Mouse (Mus musculus): ENCODE results near the gene Pabpc4l.
"Not testable (repeated sequence)": the region's sequence is repeated elsewhere in the genome, so short reads cannot be mapped to it uniquely, and the experiment has no call there.

Gene Pabpc4l

DNA sequence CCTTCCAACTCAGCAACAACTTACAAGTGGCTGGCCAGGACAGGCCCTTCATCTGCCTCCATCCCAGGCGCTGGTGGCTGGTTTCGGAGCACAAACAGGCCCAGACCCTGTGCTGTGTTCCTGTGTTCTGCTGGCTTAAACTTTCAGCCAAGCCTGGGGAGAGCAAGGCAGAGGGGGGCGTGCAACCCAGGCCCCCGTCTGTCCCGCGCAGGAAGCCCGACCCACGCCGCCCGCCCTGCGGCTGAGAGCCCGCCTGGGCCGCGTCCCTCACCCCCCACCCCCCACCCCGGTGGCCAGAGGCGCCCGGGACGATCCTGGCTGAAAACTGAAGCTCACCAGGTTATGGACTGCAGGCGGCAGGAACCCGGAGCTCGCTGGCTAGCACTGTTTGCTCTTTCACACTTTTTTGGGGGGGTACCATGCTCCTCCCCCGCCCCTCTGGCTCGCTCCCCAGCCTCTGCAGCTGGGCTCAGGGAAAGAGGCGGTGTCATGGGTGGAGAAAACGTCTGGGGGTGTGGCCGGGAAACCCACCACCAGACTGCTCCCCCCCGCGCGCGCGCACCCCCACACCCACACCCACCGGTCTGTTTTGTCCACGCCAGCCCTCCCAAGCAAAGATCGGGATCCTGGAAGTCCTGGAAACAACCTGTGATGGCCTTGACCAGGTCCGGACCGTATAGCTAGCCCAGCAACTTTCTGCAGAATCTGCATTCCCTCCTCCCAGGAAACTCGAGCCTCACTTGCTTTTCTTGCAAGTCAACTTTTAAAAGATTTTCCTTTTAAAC is at the start of gene Pabpc4l:
Gene Pabpc4l, minus strand, starts transcription at position 739 of the 785 bp plus-strand sequence.
- DNase-seq (ENCODE audit: extremely low read depth, low read depth), result no peak

DNA sequence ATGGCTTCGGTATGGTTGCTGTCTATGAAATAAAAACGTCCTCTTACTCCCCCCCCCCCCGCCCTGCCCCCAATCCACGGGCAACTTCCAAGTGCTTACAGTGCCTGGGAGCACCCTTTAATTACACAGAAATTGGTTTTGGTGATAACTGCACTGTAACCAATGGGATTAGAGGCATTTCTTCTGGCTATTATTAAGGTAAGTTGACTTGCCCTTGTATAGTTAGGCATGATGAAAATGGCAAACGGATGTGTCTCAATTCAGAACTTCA is 42.9 kb upstream of the Pabpc4l start:
- DNase-seq (ENCODE audit: extremely low read depth, low read depth), result no peak

DNA sequence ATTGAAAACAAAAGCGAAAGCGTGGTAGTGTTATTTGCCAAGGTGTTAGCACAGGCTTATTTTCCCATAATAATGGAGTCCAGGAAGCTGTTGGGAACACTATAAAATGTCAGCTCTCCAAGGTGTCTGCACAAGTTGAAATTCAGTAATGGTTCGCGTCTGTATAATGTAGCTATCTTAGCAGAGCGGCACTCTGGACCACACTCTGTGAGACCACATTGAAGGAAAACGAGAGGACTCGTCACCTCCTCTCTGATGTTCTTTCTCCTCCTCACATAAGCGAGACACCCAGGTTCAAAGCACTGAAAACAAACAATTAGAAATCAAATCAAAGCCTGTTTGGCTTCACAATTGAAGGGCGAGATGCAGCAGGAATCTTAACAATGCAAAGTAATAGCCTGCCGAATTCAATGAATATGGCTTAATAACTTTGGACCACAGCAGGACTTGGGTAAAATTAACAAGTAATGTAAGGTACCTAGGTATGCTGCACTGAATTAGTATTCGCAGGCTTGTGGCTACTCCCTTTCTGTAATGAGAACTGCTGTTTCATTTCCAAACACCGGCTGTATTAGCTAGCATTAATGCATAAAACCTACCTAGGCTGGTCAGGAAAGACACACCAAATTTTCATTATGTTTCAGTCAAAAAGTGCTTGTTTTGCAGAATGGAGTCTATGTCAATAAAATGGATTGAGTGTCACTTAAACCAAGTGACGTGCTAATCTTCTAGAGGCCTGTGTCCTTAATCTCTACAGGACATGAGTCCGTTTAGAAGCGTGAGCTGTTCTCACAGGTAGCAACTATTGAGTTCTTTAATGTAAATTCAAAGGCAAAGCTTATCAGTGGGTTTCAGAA is 42.3 kb upstream of the Pabpc4l start:
- no peak for DNase-seq (ENCODE audit: extremely low read depth, low read depth)

DNA sequence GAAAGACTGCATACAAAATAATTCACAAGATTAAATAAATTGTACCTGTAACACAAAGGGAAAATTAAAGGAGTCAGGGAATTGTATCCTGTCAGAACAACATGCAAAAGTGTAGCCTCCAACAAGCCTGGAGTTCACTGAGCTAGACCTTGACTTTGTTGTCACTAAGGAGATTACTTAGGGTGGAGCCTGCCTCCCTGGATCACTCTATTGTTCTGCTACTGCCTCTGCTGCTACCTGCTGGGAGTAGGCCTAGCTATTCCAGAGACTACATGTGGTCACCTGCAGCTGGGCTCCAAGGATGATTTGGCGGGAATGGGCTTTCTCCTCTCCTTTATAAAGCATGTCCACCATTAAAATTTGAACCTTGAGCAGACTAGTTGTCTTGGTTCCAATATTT is 38.1 kb upstream of the Pabpc4l start:
- DNase-seq (ENCODE audit: extremely low read depth, low read depth), result not testable (repeated sequence)

DNA sequence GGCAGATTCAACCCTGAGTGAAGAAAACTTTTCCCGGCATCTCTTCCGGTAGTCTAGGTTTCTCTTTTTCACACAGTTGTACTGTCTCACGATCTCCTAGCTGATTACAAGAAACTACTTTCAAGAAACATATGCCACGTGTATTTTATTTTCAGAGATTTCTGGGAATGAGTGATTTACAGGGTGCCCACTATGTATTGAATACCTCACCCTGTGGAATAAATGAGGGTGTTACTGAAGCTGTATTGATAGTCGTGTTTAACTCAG is 180 bp upstream of the Pabpc4l start:
- DNase-seq (ENCODE audit: extremely low read depth, low read depth), result no peak

DNA sequence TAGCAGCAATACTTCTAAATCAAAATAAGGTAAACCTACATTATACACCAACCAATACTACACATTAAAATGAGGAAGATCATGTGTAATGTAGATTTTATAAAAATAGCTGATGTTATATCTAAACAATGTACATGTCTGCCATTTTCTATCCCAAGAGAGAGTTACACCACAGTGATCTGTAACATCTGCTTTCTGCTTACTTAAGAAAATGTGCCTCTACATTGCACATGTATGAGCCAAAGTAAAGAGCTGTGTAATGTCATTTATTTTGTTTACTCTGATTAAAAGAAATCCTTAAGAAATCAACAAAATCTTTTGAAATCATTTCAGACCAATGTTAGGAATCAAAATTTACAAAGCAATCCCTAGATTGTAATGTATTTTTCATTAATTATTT is 16.6 kb downstream of the Pabpc4l start:
- DNase-seq (ENCODE audit: extremely low read depth, low read depth), result no peak

Data from MEL-GATA-1-ER (cell line).